In genomic region chr9:109097291-109097690, GRCm38 (mm10) we compare ENCODE assay signal across 9 mouse cellular contexts. TPM values are rescaled to one million over a fixed set of nuclear protein-coding genes. Genes with fewer than 3 reads are reported as not detected.
DNase-seq lines count a peak whose midpoint lies in the region; ATAC-seq lines count a peak whose summit lies in the region.
"Had no signal": no experiment of that assay in that cellular context is flagged by ENCODE, and none has a peak within 500 bp of the region (broad histone marks: within the 10 kb centered on the region; RNA-seq: fewer than 3 reads in every experiment).

No protein-coding gene starts in this region.

- no peak for DNase-seq in heart, adult 9 months (ENCODE audit: low spot score in 2 of 2)
- no peak for DNase-seq in layer of hippocampus, adult 9-11 months
- no peak for DNase-seq in thymus, postnatal 14 days
- DNase-seq in urinary bladder, postnatal 4 days (ENCODE audit: low spot score in 2 of 2) = no peak

- no peak for ATAC-seq in heart, embryonic 12.5 days (ENCODE audit: insufficient number of reproducible peaks, low FRiP score)
- ATAC-seq in forebrain, embryonic 15.5 days (replicated peaks) = no peak
- ATAC-seq in liver, embryonic 12.5 days = no peak
- no peak for ATAC-seq in neural tube, embryonic 12.5 days (ENCODE audit: low FRiP score, low read depth)

- H3K4me2 ChIP-seq in heart, embryonic 12.5 days = peak overlapping the region; percentile 83
- peak overlapping the region; percentile 91 for H3K4me2 ChIP-seq in forebrain, embryonic 15.5 days (replicated peaks)
- H3K4me2 ChIP-seq in liver, embryonic 12.5 days = peak overlapping the region; percentile 74
- peak overlapping the region; percentile 88 for H3K4me2 ChIP-seq in neural tube, embryonic 12.5 days (replicated peaks)

- H3K9me3 ChIP-seq in heart, embryonic 12.5 days (replicated peaks) = no peaks in the 10 kb centered on the region
- no peaks in the 10 kb centered on the region for H3K9me3 ChIP-seq in forebrain, embryonic 15.5 days
- H3K9me3 ChIP-seq in liver, embryonic 12.5 days (replicated peaks) = no peaks in the 10 kb centered on the region
- no peaks in the 10 kb centered on the region for H3K9me3 ChIP-seq in neural tube, embryonic 12.5 days

- H3K4me3 ChIP-seq in heart, embryonic 12.5 days = peak overlapping the region; percentile 85
- H3K4me3 ChIP-seq in forebrain, embryonic 15.5 days = peak overlapping the region; percentile 65
- no peak overlapping the region for H3K4me3 ChIP-seq in liver, embryonic 12.5 days
- H3K4me3 ChIP-seq in neural tube, embryonic 12.5 days = peak overlapping the region; percentile 72

- peak overlapping the region; percentile 97 for H3K9ac ChIP-seq in heart, embryonic 12.5 days
- H3K9ac ChIP-seq in forebrain, embryonic 15.5 days (replicated peaks) = peak overlapping the region; percentile 89
- no peak overlapping the region for H3K9ac ChIP-seq in liver, embryonic 12.5 days
- H3K9ac ChIP-seq in neural tube, embryonic 12.5 days = peak overlapping the region; percentile 93

- H3K4me1 ChIP-seq in heart, embryonic 12.5 days (replicated peaks) = peaks cover 71% of the 10 kb centered on the region
- H3K4me1 ChIP-seq in forebrain, embryonic 15.5 days = peaks cover 47% of the 10 kb centered on the region
- H3K4me1 ChIP-seq in liver, embryonic 12.5 days = peaks cover 48% of the 10 kb centered on the region
- peaks cover 54% of the 10 kb centered on the region for H3K4me1 ChIP-seq in neural tube, embryonic 12.5 days

- peaks cover 24% of the 10 kb centered on the region for H3K36me3 ChIP-seq in heart, embryonic 12.5 days
- peaks cover 22% of the 10 kb centered on the region for H3K36me3 ChIP-seq in forebrain, embryonic 15.5 days
- H3K36me3 ChIP-seq in liver, embryonic 12.5 days = peaks cover 22% of the 10 kb centered on the region
- peaks cover 37% of the 10 kb centered on the region for H3K36me3 ChIP-seq in neural tube, embryonic 12.5 days

- no peaks in the 10 kb centered on the region for H3K27me3 ChIP-seq in heart, embryonic 12.5 days (replicated peaks)
- no peaks in the 10 kb centered on the region for H3K27me3 ChIP-seq in forebrain, embryonic 15.5 days
- peaks cover 67% of the 10 kb centered on the region for H3K27me3 ChIP-seq in liver, embryonic 12.5 days (replicated peaks)
- H3K27me3 ChIP-seq in neural tube, embryonic 12.5 days (replicated peaks) = no peaks in the 10 kb centered on the region

- 33% methylated on average over 6 of the region's 6 CpGs for WGBS in heart, embryonic 12.5 days
- WGBS in forebrain, embryonic 15.5 days = 10% methylated on average over 6 of the region's 6 CpGs
- WGBS in liver, embryonic 12.5 days (ENCODE audit: insufficient replicate concordance) = 55% methylated on average over 6 of the region's 6 CpGs
- 16% methylated on average over 6 of the region's 6 CpGs for WGBS in neural tube, embryonic 12.5 days

- H3K27ac ChIP-seq in heart, embryonic 12.5 days (ENCODE audit: poor library complexity, severe bottlenecking) = peak overlapping the region; percentile 99
- H3K27ac ChIP-seq in forebrain, embryonic 15.5 days (replicated peaks) = peak overlapping the region; percentile 100
- peak overlapping the region; percentile 64 for H3K27ac ChIP-seq in liver, embryonic 12.5 days
- peak overlapping the region; percentile 100; the same call in 1 of the 2 replicates for H3K27ac ChIP-seq in neural tube, embryonic 12.5 days
- H3K27ac ChIP-seq: macrophage had no signal

RNA-seq across cellular contexts. Expression of gene Plxnb1, which starts 2.1 kb away (rescaled TPM):
- polyA plus RNA-seq in heart, embryonic 12.5 days (2016; fragmentation: Nextera tagmentation; extraction: Ambion mirVana) = 11.1 and 11.7 TPM in 2 replicates
- 20.7 and 23.5 TPM in 2 replicates for polyA plus RNA-seq in forebrain, embryonic 15.5 days (2015; fragmentation: Nextera tagmentation; extraction: Ambion mirVana)
- polyA plus RNA-seq in liver, embryonic 12.5 days (2016; fragmentation: Nextera tagmentation; extraction: Ambion mirVana) = 4.9 TPM in 2 replicates
- 33.3 and 38.3 TPM in 2 replicates for polyA plus RNA-seq in neural tube, embryonic 12.5 days (2016; fragmentation: Nextera tagmentation; extraction: Ambion mirVana)
- polyA plus RNA-seq: macrophage had no signal

RNA-seq across cellular contexts. Expression of gene Tma7, which starts 14.9 kb away (rescaled TPM):
- polyA plus RNA-seq in heart, embryonic 12.5 days (2016; fragmentation: Nextera tagmentation; extraction: Ambion mirVana) = 715 and 742 TPM in 2 replicates
- 568 and 598 TPM in 2 replicates for polyA plus RNA-seq in forebrain, embryonic 15.5 days (2015; fragmentation: Nextera tagmentation; extraction: Ambion mirVana)
- 522 and 538 TPM in 2 replicates for polyA plus RNA-seq in liver, embryonic 12.5 days (2016; fragmentation: Nextera tagmentation; extraction: Ambion mirVana)
- polyA plus RNA-seq in neural tube, embryonic 12.5 days (2016; fragmentation: Nextera tagmentation; extraction: Ambion mirVana) = 739 and 773 TPM in 2 replicates

RNA-seq across cellular contexts. Expression of gene Ccdc51, which starts 15.0 kb away (rescaled TPM):
- polyA plus RNA-seq in heart, embryonic 12.5 days (2016; fragmentation: Nextera tagmentation; extraction: Ambion mirVana) = 14.6 and 16.3 TPM in 2 replicates
- 17.3 and 18.4 TPM in 2 replicates for polyA plus RNA-seq in forebrain, embryonic 15.5 days (2015; fragmentation: Nextera tagmentation; extraction: Ambion mirVana)
- 14.5 and 15.3 TPM in 2 replicates for polyA plus RNA-seq in liver, embryonic 12.5 days (2016; fragmentation: Nextera tagmentation; extraction: Ambion mirVana)
- 14.5 and 15.0 TPM in 2 replicates for polyA plus RNA-seq in neural tube, embryonic 12.5 days (2016; fragmentation: Nextera tagmentation; extraction: Ambion mirVana)

RNA-seq across cellular contexts. Expression of gene Atrip, which starts 23.4 kb away (rescaled TPM):
- 17.9 and 19.6 TPM in 2 replicates for polyA plus RNA-seq in heart, embryonic 12.5 days (2016; fragmentation: Nextera tagmentation; extraction: Ambion mirVana)
- polyA plus RNA-seq in forebrain, embryonic 15.5 days (2015; fragmentation: Nextera tagmentation; extraction: Ambion mirVana) = 32.0 and 36.5 TPM in 2 replicates
- polyA plus RNA-seq in liver, embryonic 12.5 days (2016; fragmentation: Nextera tagmentation; extraction: Ambion mirVana) = 18.6 and 19.4 TPM in 2 replicates
- polyA plus RNA-seq in neural tube, embryonic 12.5 days (2016; fragmentation: Nextera tagmentation; extraction: Ambion mirVana) = 29.8 and 30.1 TPM in 2 replicates

RNA-seq across cellular contexts. Expression of gene Trex1, which starts 37.8 kb away (rescaled TPM):
- polyA plus RNA-seq in heart, embryonic 12.5 days (2016; fragmentation: Nextera tagmentation; extraction: Ambion mirVana) = 5.8 and 7.1 TPM in 2 replicates
- 16.5 and 16.7 TPM in 2 replicates for polyA plus RNA-seq in forebrain, embryonic 15.5 days (2015; fragmentation: Nextera tagmentation; extraction: Ambion mirVana)
- 8.8 and 9.1 TPM in 2 replicates for polyA plus RNA-seq in liver, embryonic 12.5 days (2016; fragmentation: Nextera tagmentation; extraction: Ambion mirVana)
- 8.9 and 10.6 TPM in 2 replicates for polyA plus RNA-seq in neural tube, embryonic 12.5 days (2016; fragmentation: Nextera tagmentation; extraction: Ambion mirVana)
